Mouse (Mus musculus) CH12.LX (cell line): Measurements from ENCODE around the gene Srebf2.

Experiments
- CTCF ChIP-seq, 2 experiments: IDR thresholded peaks in 1 of 2; conservative IDR thresholded peaks in 1 of 2; 2 replicates each; pipeline ENCODE4 v1.5.1; 2011 to 2012; ENCODE audit warnings: low read depth in 2 of 2, low read length in 2 of 2, improper control_type of control experiment in 1 of 2, inconsistent platforms in 1 of 2, mild to moderate bottlenecking in 1 of 2, moderate library complexity in 1 of 2
- E2F4 ChIP-seq: IDR thresholded peaks from 2 replicates; pipeline ENCODE4 v1.6.1; 2011; ENCODE audit warnings: low read depth, low read length, improper control_type of control experiment; ENCODE audit not compliant: insufficient replicate concordance
- EP300 ChIP-seq: IDR thresholded peaks from 2 replicates; pipeline ENCODE4 v1.6.1; 2011; ENCODE audit warnings: low read length, improper control_type of control experiment
- ETS1 ChIP-seq: conservative IDR thresholded peaks from 2 replicates; pipeline ENCODE4 v1.6.1; 2012; ENCODE audit warnings: low read depth, mild to moderate bottlenecking, inconsistent platforms, low read length, improper control_type of control experiment, moderate library complexity
- HCFC1 ChIP-seq: IDR thresholded peaks from 2 replicates; pipeline ENCODE4 v1.6.1; 2012; ENCODE audit warnings: low read depth, mild to moderate bottlenecking, inconsistent platforms, low read length, improper control_type of control experiment
- MAFK ChIP-seq: IDR thresholded peaks from 2 replicates; pipeline ENCODE4 v1.6.1; 2011; ENCODE audit warnings: low read length, improper control_type of control experiment; ENCODE audit not compliant: insufficient replicate concordance
- MAX ChIP-seq: IDR thresholded peaks from 2 replicates; pipeline ENCODE4 v1.6.1; 2011; ENCODE audit warnings: low read length, improper control_type of control experiment
- MXI1 ChIP-seq: IDR thresholded peaks from 2 replicates; pipeline ENCODE4 v1.6.1; 2011; ENCODE audit warnings: mild to moderate bottlenecking, low read depth, low read length, improper control_type of control experiment
- POLR2A ChIP-seq: IDR thresholded peaks from 2 replicates; pipeline ENCODE4 v1.6.1; 2011; ENCODE audit warnings: low read depth, mild to moderate bottlenecking, improper control_type of control experiment, low read length
- USF2 ChIP-seq: conservative IDR thresholded peaks from 2 replicates; pipeline ENCODE4 v1.6.1; 2011; ENCODE audit warnings: low read depth, low read length, improper control_type of control experiment
- ZC3H11A ChIP-seq: IDR thresholded peaks from 2 replicates; pipeline ENCODE4 v1.6.1; 2012; ENCODE audit warnings: low read depth, mild to moderate bottlenecking, inconsistent platforms, low read length, improper control_type of control experiment

DNA sequence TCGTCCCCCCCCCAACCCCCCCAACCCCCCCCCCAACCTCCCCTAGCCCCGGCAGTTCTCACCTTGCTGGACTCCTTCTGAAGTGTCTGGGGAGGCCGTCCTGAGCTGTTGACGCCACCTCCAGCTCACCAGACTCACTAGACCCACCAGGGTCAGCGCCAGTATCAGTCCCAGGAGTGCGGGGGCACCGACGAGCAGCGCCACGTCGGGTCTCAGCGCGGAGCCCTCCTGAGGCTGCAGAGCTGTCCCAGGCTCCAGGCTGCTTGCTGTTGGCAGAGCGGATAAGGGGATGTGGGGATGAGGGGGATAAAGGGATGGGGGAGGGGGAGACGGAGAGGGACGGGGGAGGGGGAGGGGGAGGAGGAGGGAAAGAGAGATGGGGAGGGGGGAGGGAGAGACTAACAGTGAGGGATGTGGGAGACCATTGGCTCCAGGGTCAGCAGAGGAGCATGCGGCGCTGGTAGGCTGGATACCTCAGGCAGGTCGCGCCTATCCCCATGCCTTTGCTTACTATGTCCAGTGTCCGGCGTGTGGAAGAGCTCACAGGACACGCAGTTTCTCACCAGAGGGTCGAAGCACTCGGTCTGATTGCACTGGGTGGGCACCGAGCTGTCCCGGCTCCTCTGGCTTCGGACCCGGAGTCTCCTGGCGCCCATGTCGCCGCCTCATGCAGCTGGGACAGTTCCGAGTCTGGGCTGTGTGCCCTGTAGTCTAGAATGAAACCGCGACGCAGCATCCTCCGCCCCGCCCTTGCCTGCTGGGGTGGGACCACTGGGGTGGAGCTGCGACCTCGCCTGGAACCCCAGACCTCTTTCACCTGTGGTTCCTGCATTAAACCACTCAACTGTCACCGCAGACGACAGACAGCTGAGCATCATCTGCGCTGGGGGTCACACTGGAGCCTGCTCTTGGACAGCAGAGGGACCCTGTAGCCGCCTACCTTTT, 76.9 kb downstream of the Srebf2 start, which contains the start of gene Tnfrsf13c:
- TF ChIP-seq CTCF (conservative IDR thresholded peaks at IDR 0.05 in 1 of 2, IDR thresholded peaks at IDR 0.05 in 1 of 2; ENCODE audit: low read depth in 2 of 2, low read length in 2 of 2) (no peak), MAFK (no peak), USF2 (no peak), POLR2A (peak; percentile 96), MXI1 (no peak), E2F4 (no peak), MAX (no peak), HCFC1 (no peak), EP300 (no peak), ZC3H11A (no peak), ETS1 (peak; percentile 84)
